Comparison of ENCODE assay signal across 16 mouse cellular contexts in genomic region chr6:115521923-115522322, GRCm38 (mm10).
"Had no signal": no experiment of that assay in that cellular context is flagged by ENCODE, and none has a peak within 500 bp of the region (broad histone marks: within the 10 kb centered on the region; RNA-seq: fewer than 3 reads in every experiment).

No protein-coding gene starts in this region.

- H3K27me3 ChIP-seq: lung, embryonic 15.5 days; midbrain, embryonic 13.5 days; midbrain, embryonic 15.5 days; neural tube, embryonic 12.5 days; stomach, embryonic 15.5 days had no signal

- H3K4me3 ChIP-seq: lung, embryonic 15.5 days; megakaryocyte, embryonic 14.5 days; midbrain, embryonic 13.5 days; midbrain, embryonic 15.5 days; neural tube, embryonic 12.5 days; stomach, embryonic 15.5 days had no signal

- H3K27ac ChIP-seq: macrophage; midbrain, embryonic 13.5 days; midbrain, embryonic 15.5 days; neural tube, embryonic 12.5 days; stomach, postnatal 0 days had no signal

- H3K4me2 ChIP-seq: lung, embryonic 15.5 days; midbrain, embryonic 11.5 days; midbrain, embryonic 13.5 days; midbrain, embryonic 15.5 days; neural tube, embryonic 12.5 days; stomach, embryonic 15.5 days had no signal

- H3K9ac ChIP-seq: lung, embryonic 15.5 days; midbrain, embryonic 13.5 days; midbrain, embryonic 15.5 days; neural tube, embryonic 12.5 days; stomach, embryonic 15.5 days had no signal

- ATAC-seq: midbrain, embryonic 13.5 days; midbrain, embryonic 15.5 days had no signal

- DNase-seq: lung, adult 2 months; lung, postnatal 14 days; lung, postnatal 36 days; right cerebral cortex, postnatal 14 days; thymus, adult 2 months; thymus, postnatal 25 days; thymus, postnatal 4 days had no signal

- H3K4me1 ChIP-seq: midbrain, embryonic 15.5 days; neural tube, embryonic 12.5 days had no signal

- H3K9me3 ChIP-seq: lung, embryonic 15.5 days; megakaryocyte, embryonic 14.5 days; midbrain, embryonic 13.5 days; midbrain, embryonic 15.5 days; neural tube, embryonic 12.5 days; stomach, embryonic 15.5 days had no signal

- H3K36me3 ChIP-seq: lung, embryonic 15.5 days; midbrain, embryonic 13.5 days; midbrain, embryonic 15.5 days; neural tube, embryonic 12.5 days; stomach, embryonic 15.5 days had no signal
